Mouse (Mus musculus) frontal cortex, postnatal 25 days (tissue): ENCODE results near the gene Lztfl1.
"Not testable (repeated sequence)": the region's sequence is repeated elsewhere in the genome, so short reads cannot be mapped to it uniquely, and the experiment has no call there.

Experiments used
- DNase-seq, 2 experiments: peaks; one replicate each; pipeline ENCODE4 v3.0.0; 2022; ENCODE audit warnings: low spot score in 2 of 2

Lztfl1 gene

DNA sequence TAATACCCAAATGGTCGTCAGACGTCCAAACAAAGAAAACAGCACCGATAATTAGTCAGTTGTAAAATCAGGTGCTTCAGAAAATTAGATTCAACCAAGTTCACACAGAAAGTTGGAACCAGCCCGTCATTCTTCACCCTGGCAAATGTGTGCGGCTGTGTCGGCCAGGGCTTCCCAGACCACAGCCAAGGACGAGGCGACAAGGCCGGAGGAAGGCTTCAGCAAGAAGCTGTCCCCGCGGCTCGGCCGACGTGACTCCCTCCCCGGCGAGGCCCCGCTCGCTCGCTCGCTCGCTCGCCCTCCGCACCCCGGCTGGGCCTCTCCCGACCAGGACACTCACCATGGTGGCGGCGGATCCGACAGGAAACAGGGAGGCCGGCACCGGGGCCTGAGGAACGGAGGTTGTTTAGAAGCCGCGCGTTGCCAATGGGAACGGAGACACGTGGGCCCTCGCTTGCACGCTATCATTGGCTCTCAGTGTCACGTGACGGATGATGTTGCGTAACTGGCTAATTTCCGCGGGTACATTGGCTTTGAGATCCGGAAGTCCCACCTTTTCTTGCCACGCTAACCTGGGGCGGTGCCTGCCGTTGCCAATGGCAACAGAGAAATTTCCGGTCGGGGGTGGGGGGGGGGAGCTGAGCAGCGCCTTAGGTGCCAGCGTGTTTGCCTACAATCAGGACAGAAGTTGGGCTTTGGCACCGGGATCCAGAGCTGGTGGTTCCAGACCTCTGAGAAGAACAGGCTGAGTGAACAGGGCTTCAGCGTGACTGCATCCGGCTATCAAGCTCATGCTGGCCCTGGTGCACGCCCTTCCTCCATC, at the start of gene Lztfl1:
TSS of gene Lztfl1 (minus strand) at position 512 of the 823 bp plus-strand sequence.
- peak; percentile 85 to 93 for DNase-seq

DNA sequence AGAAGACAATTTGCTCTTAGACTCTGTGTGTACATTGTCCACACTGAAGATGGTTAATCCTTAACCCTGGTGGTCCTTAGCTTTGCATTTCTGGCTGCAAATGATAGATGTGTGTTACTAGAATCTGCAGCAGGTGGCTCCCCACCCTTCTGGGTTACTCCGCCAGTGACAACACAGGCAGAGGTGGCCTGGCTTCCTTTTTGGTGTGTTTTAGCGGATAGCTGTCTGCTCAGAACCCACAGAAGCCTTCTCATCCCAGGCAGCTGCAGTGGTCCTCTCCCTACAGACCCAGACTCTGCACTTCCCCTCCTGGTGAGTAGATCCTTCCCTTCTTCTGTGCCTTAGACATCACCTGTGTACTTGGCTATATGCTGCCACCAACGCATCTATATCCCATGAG, 49.5 kb upstream of the Lztfl1 start:
- DNase-seq, result no peak

GRCm38 (mm10) chr9:123763771-123764170, 46.3 kb upstream of the Lztfl1 start:
- no peak for DNase-seq

DNA sequence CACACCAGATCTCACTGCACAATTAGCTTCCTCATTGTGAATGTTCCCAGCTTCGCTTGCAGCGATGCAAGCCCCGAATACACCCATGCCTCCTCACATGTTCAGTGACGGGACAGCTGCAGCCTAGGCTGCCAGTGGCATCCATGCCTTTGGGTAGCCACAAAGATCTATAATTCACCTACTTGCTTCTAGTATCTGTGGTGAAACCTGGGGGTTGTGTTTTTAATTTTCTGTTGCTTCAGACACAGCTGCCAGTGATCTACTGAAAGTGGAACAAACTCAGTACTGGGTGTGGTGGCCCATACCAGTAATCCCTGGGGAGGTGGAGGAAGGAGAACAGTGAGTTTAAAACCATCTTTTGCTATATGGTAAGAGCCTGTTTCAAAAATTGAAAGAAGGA, 45.4 kb upstream of the Lztfl1 start:
- DNase-seq, result no peak

DNA sequence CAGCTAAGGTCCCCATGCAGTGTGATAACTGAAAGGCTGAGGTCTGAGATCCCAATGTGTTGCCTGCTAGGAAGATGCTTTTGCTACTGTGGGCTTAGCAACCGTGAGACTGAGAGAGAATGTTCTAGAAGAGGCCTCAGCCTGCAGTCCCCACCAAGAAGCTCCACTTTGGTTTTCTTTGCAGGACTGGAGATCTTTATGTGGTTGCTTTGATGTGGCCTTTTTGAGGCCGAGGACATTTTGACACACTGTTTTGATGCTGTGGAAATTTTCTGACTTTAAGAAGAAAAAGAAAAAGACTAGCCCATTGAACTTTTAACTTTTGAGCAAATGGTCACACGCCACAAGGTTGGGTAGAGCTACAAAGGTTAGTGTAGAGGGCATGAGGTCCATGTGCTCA, 43.3 kb upstream of the Lztfl1 start:
- no peak for DNase-seq

DNA sequence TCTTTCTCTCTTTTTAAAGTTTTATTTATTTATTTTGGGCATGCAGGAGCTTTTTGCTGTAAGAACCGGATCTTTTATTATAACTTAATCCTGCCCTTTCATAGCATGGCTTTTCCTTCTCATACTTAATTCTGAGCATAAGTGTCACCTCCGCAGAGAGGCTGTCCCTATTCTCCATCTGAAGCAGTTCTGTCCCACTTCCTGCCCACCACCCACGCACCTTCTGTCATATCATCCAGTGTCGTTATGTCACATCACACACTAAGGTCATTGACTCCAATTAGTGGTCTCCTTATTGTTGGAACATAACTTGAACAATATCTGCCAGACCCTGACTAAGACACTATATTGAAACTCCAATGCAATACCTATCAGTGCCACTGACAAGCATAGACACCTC, 41.1 kb upstream of the Lztfl1 start:
- no peak for DNase-seq

GRCm38 (mm10) chr9:123758156-123758555, 40.7 kb upstream of the Lztfl1 start:
- DNase-seq, result no peak

DNA sequence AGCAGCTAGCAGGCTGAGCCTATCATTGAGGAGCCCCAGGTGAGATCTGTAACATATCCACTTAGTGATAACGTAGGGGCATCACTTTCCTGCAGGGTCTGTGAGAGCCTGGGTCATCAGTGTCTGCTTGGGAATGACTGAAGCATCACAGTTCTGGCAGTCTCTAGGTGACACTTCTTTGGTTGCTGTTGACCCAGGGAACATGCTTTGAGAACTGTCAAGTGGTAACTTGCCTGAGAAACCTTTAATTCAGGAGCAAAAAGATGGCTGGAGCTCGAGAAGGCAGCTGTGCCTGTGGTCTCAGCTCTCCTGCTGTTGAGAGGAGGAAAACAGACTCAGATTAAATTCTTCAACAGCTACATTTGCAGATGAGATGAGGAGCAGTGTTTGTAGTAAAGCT, 39.8 kb upstream of the Lztfl1 start:
- no peak for DNase-seq

DNA sequence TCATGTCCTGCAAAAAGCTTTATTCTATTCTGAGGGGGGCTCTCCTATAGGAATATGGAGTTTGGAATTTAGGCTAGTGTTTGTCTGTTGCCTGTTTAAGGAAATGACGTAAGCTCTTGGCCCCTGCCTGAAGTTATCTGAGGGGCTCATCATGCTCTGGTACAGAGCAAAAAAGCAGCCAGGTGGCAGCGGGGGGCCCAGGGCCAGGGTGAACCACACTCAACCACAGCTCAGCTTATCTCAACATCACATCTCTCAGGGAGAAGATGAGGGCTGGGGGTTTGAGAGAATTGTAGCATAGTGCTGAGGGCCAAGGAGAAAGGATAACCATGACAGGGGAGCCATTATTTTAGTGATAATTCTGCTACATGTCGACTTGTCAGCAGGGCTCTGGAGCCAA, 39.3 kb upstream of the Lztfl1 start:
- no peak for DNase-seq

GRCm38 (mm10) chr9:123754333-123754732, 36.8 kb upstream of the Lztfl1 start:
- DNase-seq, result no peak

DNA sequence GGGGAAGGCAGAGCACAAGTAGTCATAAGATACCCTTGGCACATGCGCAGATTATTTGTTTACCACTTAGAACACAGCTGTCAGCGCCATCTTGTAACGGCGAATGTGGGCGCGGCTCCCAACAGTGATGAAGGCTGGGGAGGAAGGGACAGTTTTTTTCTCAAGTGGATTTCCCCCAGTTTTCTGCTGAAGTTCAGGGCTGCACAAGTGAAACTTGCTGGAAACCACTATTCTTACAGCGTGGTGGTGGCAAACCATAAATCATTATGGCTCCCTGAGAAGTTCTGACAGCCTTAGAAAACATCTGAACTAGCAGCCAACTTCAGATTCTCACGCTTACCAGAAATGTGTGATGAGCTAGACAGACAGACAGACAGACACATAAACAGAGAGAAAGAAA, 32.2 kb upstream of the Lztfl1 start:
- DNase-seq, result not testable (repeated sequence)

- no peak for DNase-seq
These were observed 23.3 kb upstream of the Lztfl1 start for GRCm38 (mm10) chr9:123740799-123741198.

DNA sequence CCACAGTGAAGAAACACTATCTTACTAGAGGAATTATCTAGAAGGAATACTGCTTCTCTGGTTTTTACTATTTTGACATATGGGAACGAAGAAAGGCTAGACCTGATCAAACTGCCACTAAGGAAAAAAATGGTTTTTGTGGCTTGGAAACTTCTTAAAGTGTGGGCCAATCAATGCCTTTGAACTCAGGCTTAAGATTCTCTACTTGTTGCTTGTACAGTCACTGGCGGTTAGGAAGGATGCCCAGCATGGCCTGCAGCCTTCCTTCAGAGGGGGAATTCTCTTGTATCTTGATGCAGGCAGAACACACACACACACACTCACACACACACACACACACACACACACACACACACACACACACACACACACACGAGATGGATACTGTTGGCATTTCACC, 16.6 kb upstream of the Lztfl1 start:
- DNase-seq, result no peak

- no peak for DNase-seq
These were observed 13.8 kb upstream of the Lztfl1 start for GRCm38 (mm10) chr9:123731271-123731670.

DNA sequence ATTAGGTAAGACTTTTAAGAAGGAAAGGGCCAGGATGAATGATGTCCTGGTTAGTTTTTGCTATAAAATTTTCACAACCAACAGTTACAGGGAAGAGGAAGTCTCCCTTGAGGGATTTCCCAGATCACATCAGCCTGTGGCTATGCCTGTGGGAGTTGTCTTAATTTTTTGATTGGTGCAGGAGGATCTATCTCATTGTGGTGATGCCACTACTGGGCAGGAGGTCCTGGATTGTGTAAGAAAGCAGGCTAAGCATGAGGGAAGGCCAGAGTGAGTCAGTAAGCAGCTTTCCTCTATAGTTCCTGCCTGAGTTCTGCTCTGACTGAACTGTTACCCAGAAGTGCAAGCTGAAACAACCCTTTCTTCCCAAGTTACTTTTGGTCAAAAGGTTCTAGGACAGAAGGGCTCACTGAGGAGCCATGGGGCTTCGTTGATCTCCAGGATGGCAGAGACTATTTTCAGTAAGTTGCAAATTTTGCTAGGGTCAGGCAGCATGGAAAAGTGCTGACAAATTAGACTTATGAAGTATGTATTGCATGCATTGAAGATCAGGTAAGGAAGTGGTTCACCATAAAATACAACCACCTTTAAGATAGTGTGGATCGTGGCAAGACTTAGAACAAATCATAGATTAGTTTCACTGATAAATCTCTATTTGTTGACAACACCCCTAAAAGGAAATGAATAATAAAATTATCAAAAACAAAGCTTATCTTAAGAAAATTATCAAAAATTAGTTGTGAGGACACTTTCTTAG, 5.4 kb upstream of the Lztfl1 start:
- DNase-seq, result no peak

DNA sequence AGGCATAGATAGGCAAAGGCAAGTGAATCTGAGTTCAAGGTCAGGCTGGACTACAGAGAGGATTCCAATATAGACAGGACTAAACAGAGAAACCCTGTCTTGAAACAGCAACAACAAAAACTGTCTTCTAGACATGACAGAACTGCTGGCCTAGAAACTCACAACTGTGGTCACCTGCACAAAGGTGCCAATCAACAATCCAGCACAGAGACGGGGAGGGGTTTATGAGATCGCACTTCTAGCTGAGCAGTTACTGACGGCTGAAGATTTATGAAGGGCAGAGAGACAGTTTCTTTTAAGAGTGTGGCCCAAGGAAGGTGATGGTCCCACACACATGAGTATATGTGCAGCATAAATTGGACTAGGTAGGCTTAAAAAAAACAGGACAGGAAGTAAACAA, 1.2 kb downstream of the Lztfl1 start:
- no peak for DNase-seq

GRCm38 (mm10) chr9:123713111-123713510, 4.4 kb downstream of the Lztfl1 start:
- DNase-seq, result no peak

DNA sequence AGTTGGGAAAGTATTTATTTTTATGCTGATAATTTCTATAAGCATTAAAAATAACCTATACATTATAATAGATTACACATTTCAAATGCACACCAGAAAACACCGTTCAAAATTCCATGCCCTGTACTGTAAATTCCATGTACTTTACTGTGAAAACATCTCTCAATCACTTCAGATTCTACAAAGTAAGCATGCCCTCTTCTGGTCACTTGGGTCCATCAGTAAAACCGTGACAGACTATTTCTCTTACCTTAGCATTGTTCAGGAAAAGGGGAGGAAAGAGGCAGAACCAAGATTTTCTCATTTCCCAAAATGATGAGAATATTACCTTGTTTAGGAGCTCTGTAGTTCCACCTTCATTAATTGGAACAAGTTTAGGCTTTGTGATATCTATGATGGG, 8.3 kb downstream of the Lztfl1 start:
- DNase-seq, result no peak

DNA sequence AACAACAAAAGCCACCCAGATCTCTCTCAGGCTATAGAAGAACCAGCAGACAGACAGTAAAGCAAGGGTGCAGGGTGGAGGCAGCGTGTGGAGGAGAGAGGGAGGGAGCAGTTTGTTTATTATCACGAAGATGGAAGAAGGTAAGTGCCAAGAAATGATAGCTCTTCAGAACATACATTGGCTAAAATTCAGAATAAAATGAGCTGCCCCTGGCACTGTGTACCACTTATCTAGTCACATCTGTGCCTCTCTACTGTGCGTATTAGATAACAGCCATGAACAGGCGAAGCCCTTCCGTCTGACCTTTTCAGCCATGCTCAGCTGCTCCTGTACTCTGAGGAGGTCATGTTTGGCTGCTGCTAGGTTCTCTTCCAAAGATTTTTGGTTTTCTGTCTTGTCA, 15.7 kb downstream of the Lztfl1 start:
- DNase-seq, result no peak

DNA sequence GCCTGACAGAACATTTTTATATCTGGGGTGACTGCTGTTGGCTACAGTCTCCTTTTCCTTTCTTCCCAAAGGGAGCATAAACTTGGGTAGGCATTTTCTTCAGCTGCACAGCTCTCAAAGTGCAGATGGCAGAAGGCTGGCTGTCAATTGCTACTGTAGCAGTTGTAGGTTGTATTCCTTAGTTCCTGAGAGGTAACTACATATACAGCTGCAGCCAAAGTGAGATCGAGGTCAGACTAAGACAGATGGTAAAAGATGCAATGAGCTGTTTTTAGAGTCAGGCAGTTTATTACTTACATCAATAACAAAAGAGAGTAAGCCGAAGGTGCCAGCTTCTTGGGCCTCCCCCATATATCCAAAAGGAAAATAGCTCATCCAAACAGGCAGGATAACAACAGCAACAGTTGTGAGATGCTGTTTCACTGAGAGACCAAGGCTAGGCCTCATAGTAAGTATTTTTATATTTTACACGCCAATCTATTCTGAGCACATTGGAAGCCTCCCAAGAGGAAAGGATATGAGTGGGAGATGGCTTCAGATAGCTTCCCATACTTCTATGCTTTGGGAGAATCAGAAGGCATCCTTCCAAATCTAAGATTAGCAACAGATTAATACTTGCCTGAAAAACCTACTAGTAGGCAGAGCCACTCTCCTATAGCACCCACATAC, 21.7 kb downstream of the Lztfl1 start:
- DNase-seq, result no peak

DNA sequence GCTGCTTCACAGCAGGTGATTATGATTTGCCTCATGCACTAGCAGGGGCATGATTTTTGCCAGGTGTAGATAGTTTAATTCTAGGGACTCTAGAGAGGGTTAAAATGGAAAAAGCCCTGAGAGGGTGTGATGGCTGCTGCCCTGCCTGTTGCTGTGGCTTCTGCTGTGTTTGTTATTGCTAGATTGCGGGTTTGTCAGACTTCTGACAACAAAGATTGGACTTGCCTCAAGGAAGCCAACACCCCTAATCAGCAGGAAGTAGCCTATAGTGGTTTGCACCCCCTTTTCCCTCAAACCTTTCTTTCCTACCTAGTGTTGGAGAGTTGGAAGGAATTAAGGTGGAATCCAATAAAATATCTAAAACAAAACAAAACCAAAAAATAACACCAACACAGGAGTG, 29.3 kb downstream of the Lztfl1 start:
- DNase-seq, result no peak

GRCm38 (mm10) chr9:123686206-123686605, 31.3 kb downstream of the Lztfl1 start:
- DNase-seq, result no peak

- no peak for DNase-seq
These were observed 33.8 kb downstream of the Lztfl1 start for GRCm38 (mm10) chr9:123683704-123684103.
